Mouse (Mus musculus): ENCODE measurements at regions not wholly inside any gene's neighbourhood (a gene's known extent, or its start where the extent isn't known, plus 50 kb on each side); places are given as distances from the start of the nearest gene placed in this dataset.

DNA sequence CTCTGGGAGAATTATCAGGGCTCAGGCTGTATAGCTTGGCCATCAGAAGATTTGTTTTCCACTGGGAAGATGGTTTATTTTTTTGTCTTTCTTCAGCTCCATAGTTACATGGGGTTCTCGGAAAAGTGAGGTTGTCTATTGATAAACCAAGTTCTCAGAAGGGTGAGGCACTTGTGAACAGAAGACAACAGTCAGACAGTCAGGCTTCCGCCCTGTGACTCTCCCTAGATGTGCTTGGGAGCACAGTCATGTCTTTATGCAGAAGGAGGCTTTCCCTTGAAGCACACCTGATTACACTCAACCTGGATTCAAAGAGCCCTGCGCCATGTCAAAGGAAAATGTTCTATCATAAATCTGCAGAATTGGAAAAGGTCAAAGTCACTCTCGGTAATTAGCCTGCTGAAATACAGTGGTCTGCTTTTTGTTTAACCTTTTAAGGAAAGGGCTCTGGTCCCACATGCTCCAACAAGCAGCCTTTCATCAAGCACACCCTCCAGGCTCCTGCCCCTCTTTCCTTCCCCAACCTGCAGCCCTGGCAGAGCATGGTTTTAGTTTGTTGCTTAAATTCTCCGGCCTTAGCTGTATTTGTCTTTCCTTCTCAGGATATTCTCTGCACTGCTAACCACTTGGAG lies 152.8 kb upstream of the Bmp2 start:
- TF ChIP-seq POLR2A (IDR thresholded peaks at IDR 0.05; ENCODE audit: extremely low read depth, insufficient read depth, low read length) (no peak), CTCF (IDR thresholded peaks at IDR 0.05; ENCODE audit: low read depth, low read length) (no peak)
